Mouse (Mus musculus) testis, adult 2 months (tissue): ENCODE measurements around the gene Efnb3. TPM values are rescaled to one million over a fixed set of nuclear protein-coding genes. Genes with fewer than 3 reads are reported as not detected.

Experiments used
- H3K27ac ChIP-seq: fragments of 200-500 bp; 2 replicates; pipeline ENCODE4 v1.5.1; 2012; ENCODE audit warnings: low read depth, low read length; ENCODE audit not compliant: control insufficient read depth, insufficient read depth
- H3K27me3 ChIP-seq: fragments of 200-500 bp; 2 replicates; pipeline ENCODE4 v1.6.1; 2012; ENCODE audit warnings: mild to moderate bottlenecking, low read length, moderate library complexity; ENCODE audit not compliant: control insufficient read depth, insufficient read depth
- H3K36me3 ChIP-seq: fragments of 200-500 bp; 2 replicates; pipeline ENCODE4 v1.6.1; 2012; ENCODE audit warnings: mild to moderate bottlenecking, low read length; ENCODE audit not compliant: control insufficient read depth, insufficient read depth
- H3K4me1 ChIP-seq: fragments of 200-500 bp; 2 replicates; pipeline ENCODE4 v1.6.1; 2012; ENCODE audit warnings: low read length; ENCODE audit not compliant: control insufficient read depth, insufficient read depth
- H3K4me3 ChIP-seq: fragments of 200-500 bp; 2 replicates; pipeline ENCODE4 v1.5.1; 2012; ENCODE audit warnings: low read depth, mild to moderate bottlenecking, low read length, moderate library complexity, mixed read lengths; ENCODE audit not compliant: control insufficient read depth
- CTCF ChIP-seq: fragments of 200-500 bp; IDR thresholded peaks from 2 replicates; pipeline ENCODE4 v1.5.1; 2012; ENCODE audit warnings: low read depth, mild to moderate bottlenecking, inconsistent platforms, low read length, moderate library complexity; ENCODE audit not compliant: control insufficient read depth, insufficient read depth, insufficient replicate concordance
- POLR2A ChIP-seq: fragments of 200-500 bp; IDR thresholded peaks from 2 replicates; pipeline ENCODE4 v1.6.1; 2012; ENCODE audit warnings: low read depth, mild to moderate bottlenecking, inconsistent platforms, low read length, moderate library complexity; ENCODE audit not compliant: control insufficient read depth
- polyA plus RNA-seq: library from polyadenylated mRNA; depleted of rRNA; stranded (reverse); fragments of >200 nt; gene quantifications from 2 replicates; pipeline ENCODE4 v1.2.3, GENCODE M21; 2012; rRNA removed

The Efnb3 gene
- polyA plus RNA-seq, 1 experiment, result 3.3 TPM

GRCm38 (mm10) chr11:69510796-69511496 lies 49.1 kb downstream of the Efnb3 start:
- H3K36me3 ChIP-seq, result peaks cover 2% of the 10 kb centered on the region; the same call in 1 of the 2 replicates
- H3K27me3 ChIP-seq, result no peaks in the 10 kb centered on the region
- no peak for TF ChIP-seq POLR2A
- TF ChIP-seq CTCF, result no peak
- H3K27ac ChIP-seq, result peak overlapping the region; percentile 10; the same call in 1 of the 2 replicates
- no peaks in the 10 kb centered on the region for H3K4me1 ChIP-seq
- H3K4me3 ChIP-seq, result no peak overlapping the region

Other genes with a start within 250 kb of the Efnb3 start
- gene Cntrob, start 236.4 kb downstream of the Efnb3 start, polyA plus RNA-seq, result 20.6 and 21.6 TPM in 2 replicates
- gene Trappc1, start 236.2 kb downstream of the Efnb3 start, polyA plus RNA-seq, result 17.9 and 25.5 TPM in 2 replicates
- gene Kcnab3, start 233.9 kb downstream of the Efnb3 start, polyA plus RNA-seq, result 12.1 and 12.2 TPM in 2 replicates
- gene Rnf227, start 219.7 kb downstream of the Efnb3 start, polyA plus RNA-seq, result 4.4 and 5.7 TPM in 2 replicates
- 49.4 and 52.5 TPM in 2 replicates for gene Chd3, start 190.8 kb downstream of the Efnb3 start, polyA plus RNA-seq
- gene Naa38, start 164.7 kb downstream of the Efnb3 start, polyA plus RNA-seq, result 325 and 343 TPM in 2 replicates
- gene Cyb5d1, start 164.6 kb downstream of the Efnb3 start, polyA plus RNA-seq, result 35.3 and 42.5 TPM in 2 replicates
- 2.0 and 2.4 TPM in 2 replicates for gene Tmem88, start 162.0 kb downstream of the Efnb3 start, polyA plus RNA-seq
- gene Kdm6b, start 146.5 kb downstream of the Efnb3 start, polyA plus RNA-seq, result 8.0 and 8.6 TPM in 2 replicates
- gene Dnah2, start 11.1 kb downstream of the Efnb3 start, polyA plus RNA-seq, result 39.3 and 42.7 TPM in 2 replicates
- gene Wrap53, start 20.1 kb upstream of the Efnb3 start, polyA plus RNA-seq, result 9.5 and 9.7 TPM in 2 replicates
- gene Trp53, start 20.2 kb upstream of the Efnb3 start, polyA plus RNA-seq, result 22.1 TPM in 2 replicates
- gene Atp1b2, start 45.7 kb upstream of the Efnb3 start, polyA plus RNA-seq, result 27.9 and 40.5 TPM in 2 replicates
- gene Shbg, start 57.7 kb upstream of the Efnb3 start, polyA plus RNA-seq, result 11.9 and 16.4 TPM in 2 replicates
- 7.0 and 9.4 TPM in 2 replicates for gene Sat2, start 61.8 kb upstream of the Efnb3 start, polyA plus RNA-seq
- gene Fxr2, start 72.8 kb upstream of the Efnb3 start, polyA plus RNA-seq, result 63.3 and 69.1 TPM in 2 replicates
- gene Sox15, start 95.1 kb upstream of the Efnb3 start, polyA plus RNA-seq, result 0.25 and 0.38 TPM in 2 replicates
- 41.9 and 42.5 TPM in 2 replicates for gene Mpdu1, start 102.4 kb upstream of the Efnb3 start, polyA plus RNA-seq
- 3.9 and 4.4 TPM in 2 replicates for gene Cd68, start 105.9 kb upstream of the Efnb3 start, polyA plus RNA-seq
- gene Eif4a1, start 112.2 kb upstream of the Efnb3 start, polyA plus RNA-seq, result 166 and 210 TPM in 2 replicates
- 54.7 and 67.6 TPM in 2 replicates for gene Senp3, start 121.9 kb upstream of the Efnb3 start, polyA plus RNA-seq
- gene Tnfsf13, start 125.6 kb upstream of the Efnb3 start, polyA plus RNA-seq, result 4.2 and 5.6 TPM in 2 replicates
- 2.9 and 3.3 TPM in 2 replicates for gene Tnfsf12, start 135.6 kb upstream of the Efnb3 start, polyA plus RNA-seq
- 1.3 and 1.9 TPM in 2 replicates for gene Tnfsfm13, start 135.9 kb upstream of the Efnb3 start, polyA plus RNA-seq
- 54.7 and 75.8 TPM in 2 replicates for gene Polr2a, start 198.4 kb upstream of the Efnb3 start, polyA plus RNA-seq
- 210 and 236 TPM in 2 replicates for gene Slc35g3, start 201.8 kb upstream of the Efnb3 start, polyA plus RNA-seq
- 5.1 and 6.0 TPM in 2 replicates for gene Zbtb4, start 205.7 kb upstream of the Efnb3 start, polyA plus RNA-seq
- 0.79 and 1.2 TPM in 2 replicates for gene Chrnb1, start 235.7 kb upstream of the Efnb3 start, polyA plus RNA-seq
- 2.7 and 3.2 TPM in 2 replicates for gene Fgf11, start 241.7 kb upstream of the Efnb3 start, polyA plus RNA-seq
- gene Tmem102, start 245.4 kb upstream of the Efnb3 start, polyA plus RNA-seq, result 0.52 and 0.79 TPM in 2 replicates